Mouse (Mus musculus): ENCODE measurements around the gene Synpo2.

GRCm38 (mm10) chr3:123160792-123161191, 75.2 kb downstream of the Synpo2 start:
- TF ChIP-seq CTCF (IDR thresholded peaks at IDR 0.05; ENCODE audit: insufficient read depth, low read length) (no peak), POLR2A (IDR thresholded peaks at IDR 0.05; ENCODE audit: borderline replicate concordance, extremely low read depth, low read depth, low read length) (no peak)
